Mouse (Mus musculus) intestine, postnatal 0 days (tissue): ENCODE data around the gene Edrf1. TPM values are rescaled to one million over a fixed set of nuclear protein-coding genes. Genes with fewer than 3 reads are reported as not detected.
A peak's percentile ranks its signal among the peaks of the same experiment; 100 is the strongest.
"Not testable (repeated sequence)": the region's sequence is repeated elsewhere in the genome, so short reads cannot be mapped to it uniquely, and the experiment has no call there.

Source experiments
- ATAC-seq: fragments of 200-750 bp; cut with Nextera tagmentation; 2 replicates; pipeline ENCODE4 v1.8.0; 2017; ENCODE audit warnings: mild to moderate bottlenecking, moderate TSS enrichment, moderate library complexity
- H3K27ac ChIP-seq: fragments of 300-500 bp; sonication (generic); 2 replicates; pipeline ENCODE4 v1.5.1; 2014; ENCODE audit warnings: mild to moderate bottlenecking, low read depth, low read length, moderate library complexity
- H3K27me3 ChIP-seq: fragments of 300-500 bp; sonication (generic); replicated peaks from 2 replicates; pipeline ENCODE4 v1.6.1; 2014; ENCODE audit warnings: low read length, mixed read lengths; ENCODE audit not compliant: control insufficient read depth, insufficient read depth
- H3K36me3 ChIP-seq: fragments of 300-500 bp; sonication (generic); 2 replicates; pipeline ENCODE4 v1.6.1; 2014; ENCODE audit warnings: mild to moderate bottlenecking, moderate library complexity; ENCODE audit not compliant: control insufficient read depth, insufficient read depth
- H3K4me1 ChIP-seq: fragments of 300-500 bp; sonication (generic); replicated peaks from 2 replicates; pipeline ENCODE4 v1.6.1; 2014; ENCODE audit warnings: antibody characterized with exemption, low read length, mixed read lengths; ENCODE audit not compliant: control insufficient read depth, insufficient read depth
- H3K4me2 ChIP-seq: fragments of 300-500 bp; sonication (generic); replicated peaks from 2 replicates; pipeline ENCODE4 v1.6.1; 2014; ENCODE audit warnings: low read depth, mild to moderate bottlenecking, moderate library complexity
- H3K4me3 ChIP-seq: fragments of 300-500 bp; sonication (generic); 2 replicates; pipeline ENCODE4 v1.5.1; 2014; ENCODE audit warnings: low read depth, low read length
- H3K9ac ChIP-seq: fragments of 300-500 bp; sonication (generic); 2 replicates; pipeline ENCODE4 v1.6.1; 2014; ENCODE audit warnings: mild to moderate bottlenecking, low read depth, low read length
- H3K9me3 ChIP-seq: fragments of 300-500 bp; sonication (generic); 2 replicates; pipeline ENCODE4 v1.6.1; 2016; ENCODE audit warnings: mixed run types; ENCODE audit not compliant: control insufficient read depth
- CTCF ChIP-seq: sonication (generic); IDR thresholded peaks from 2 replicates; pipeline ENCODE4 v1.5.1; 2016; ENCODE audit warnings: low read depth, mild to moderate bottlenecking, control low read depth, antibody characterized with exemption, moderate library complexity
- WGBS: fragments of 180-500 bp; shearing (Covaris S2); extraction: QIAGEN DNeasy Blood & Tissue Kit; methylation state at CpG from one replicate; pipeline ENCODE4 v1.1.7; 2014; 5-methylcytosine and 5-hydroxymethylcytosine counted together
- polyA plus RNA-seq: library from polyadenylated mRNA; unstranded; fragments of >200 nt; fragmentation: Nextera tagmentation; extraction: Ambion mirVana; gene quantifications from 2 replicates; pipeline ENCODE4 v1.2.1, GENCODE M21; 2015

Edrf1 gene
- polyA plus RNA-seq, 1 experiment from 2014 or later, result 6.1 TPM

DNA sequence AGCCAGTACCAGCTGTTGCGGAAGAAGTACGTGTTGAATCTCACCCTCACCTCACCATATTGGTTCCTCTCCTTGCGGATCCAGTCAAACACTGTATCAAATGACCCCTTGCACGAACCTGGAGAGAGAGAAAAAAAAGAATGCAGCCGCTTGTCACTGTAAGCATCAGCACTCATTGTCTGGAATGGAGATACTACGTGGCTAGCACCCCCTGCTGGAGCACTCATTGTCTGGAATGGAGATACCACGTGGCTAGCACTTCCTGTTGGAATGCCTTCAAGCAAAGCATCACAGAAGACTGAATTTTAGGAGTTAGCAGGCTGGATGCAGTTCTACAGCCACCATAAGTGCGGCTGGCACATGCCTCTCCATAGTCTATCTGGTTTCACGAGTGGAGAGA lies 38.7 kb downstream of the Edrf1 start:
- no peak for ATAC-seq
- peak; percentile 61 for TF ChIP-seq CTCF
- 74% methylated on average over 9 of the region's 9 CpGs for WGBS
- no peak overlapping the region for H3K9ac ChIP-seq
- H3K4me2 ChIP-seq, result no peak overlapping the region
- H3K27me3 ChIP-seq, result no peaks in the 10 kb centered on the region
- no peaks in the 10 kb centered on the region for H3K9me3 ChIP-seq
- H3K36me3 ChIP-seq, result peaks cover 25% of the 10 kb centered on the region
- no peaks in the 10 kb centered on the region for H3K4me1 ChIP-seq
- H3K27ac ChIP-seq, result no peak overlapping the region
- H3K4me3 ChIP-seq, result no peak overlapping the region

- Histone ChIP-seq H3K4me2 (no peak overlapping the region), H3K27me3 (no peaks in the 10 kb centered on the region), H3K27ac (no peak overlapping the region), H3K9ac (no peak overlapping the region), H3K4me3 (no peak overlapping the region), H3K9me3 (no peaks in the 10 kb centered on the region), H3K4me1 (no peaks in the 10 kb centered on the region), H3K36me3 (0 out of 2 replicates have a peak, but pooled peaks cover 2% of the 10 kb centered on the region)
- TF ChIP-seq CTCF, result no peak
- no peak for ATAC-seq
- 96% methylated on average over 8 of the region's 8 CpGs for WGBS
Observed at GRCm38 (mm10) chr7:133678716-133679115, 41.4 kb downstream of the Edrf1 start.

DNA sequence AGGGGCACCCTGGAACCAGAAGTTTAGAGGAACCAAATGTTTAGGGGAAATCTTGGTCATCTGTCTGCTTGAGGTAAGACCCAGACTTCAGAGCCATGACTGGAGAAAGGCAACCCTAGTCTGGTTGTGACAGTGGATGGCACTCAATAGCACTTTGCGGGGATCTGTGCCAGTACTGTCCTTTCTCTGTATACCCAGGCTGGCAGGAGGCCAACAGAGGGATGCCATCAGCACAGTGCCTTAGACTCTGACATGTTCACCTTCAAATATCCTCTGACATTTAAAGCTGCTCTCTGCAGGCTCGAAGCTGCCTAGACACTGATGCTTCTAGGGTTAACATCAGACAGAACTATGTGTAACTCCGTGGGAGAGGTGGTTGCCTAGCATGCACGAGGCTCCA lies 42.1 kb downstream of the Edrf1 start:
- Histone ChIP-seq H3K4me3 (no peak overlapping the region), H3K27me3 (no peaks in the 10 kb centered on the region), H3K4me1 (no peaks in the 10 kb centered on the region), H3K9ac (no peak overlapping the region), H3K4me2 (no peak overlapping the region), H3K9me3 (no peaks in the 10 kb centered on the region), H3K27ac (no peak overlapping the region), H3K36me3 (no peaks in the 10 kb centered on the region)
- TF ChIP-seq CTCF, result no peak
- 47% methylated on average over 4 of the region's 4 CpGs for WGBS
- ATAC-seq, result no peak

DNA sequence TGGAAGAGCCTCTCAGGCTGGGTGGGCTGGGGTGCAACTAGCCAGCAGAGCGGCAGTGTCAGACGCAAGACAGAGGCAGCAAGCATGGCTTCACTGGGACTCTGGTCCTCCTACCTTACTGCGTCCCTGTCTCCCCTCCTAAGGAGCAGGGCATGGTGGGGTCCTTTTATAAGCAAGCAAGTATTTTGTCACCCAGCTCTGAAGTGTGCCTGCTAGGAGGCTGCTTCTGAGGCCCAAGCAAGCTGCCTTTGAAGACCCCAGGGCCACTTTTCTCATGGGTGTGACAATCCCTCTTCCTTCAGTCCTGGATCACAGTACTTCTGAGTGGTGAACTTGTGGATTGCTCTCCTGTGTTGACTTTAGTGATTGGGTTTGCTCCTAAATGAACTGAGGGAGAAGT lies 42.6 kb downstream of the Edrf1 start, which contains the start of gene Mmp21:
TSS of gene Mmp21 (minus strand) at position 101 of the 400 bp plus-strand sequence.
- no peak within 1 kb of the TSS for H3K9ac ChIP-seq
- no peaks in the 10 kb centered on the region for H3K27me3 ChIP-seq
- WGBS, result 72% methylated on average over 3 of the region's 3 CpGs
- no peak for TF ChIP-seq CTCF
- no peak within 1 kb of the TSS for H3K4me3 ChIP-seq
- H3K27ac ChIP-seq, result no peak within 1 kb of the TSS
- ATAC-seq, result no peak
- H3K4me2 ChIP-seq, result no peak within 1 kb of the TSS
- H3K4me1 ChIP-seq, result no peaks in the 10 kb centered on the region
- H3K9me3 ChIP-seq, result no peaks in the 10 kb centered on the region
- no peaks in the 10 kb centered on the region; the same call in 1 of the 2 replicates for H3K36me3 ChIP-seq

DNA sequence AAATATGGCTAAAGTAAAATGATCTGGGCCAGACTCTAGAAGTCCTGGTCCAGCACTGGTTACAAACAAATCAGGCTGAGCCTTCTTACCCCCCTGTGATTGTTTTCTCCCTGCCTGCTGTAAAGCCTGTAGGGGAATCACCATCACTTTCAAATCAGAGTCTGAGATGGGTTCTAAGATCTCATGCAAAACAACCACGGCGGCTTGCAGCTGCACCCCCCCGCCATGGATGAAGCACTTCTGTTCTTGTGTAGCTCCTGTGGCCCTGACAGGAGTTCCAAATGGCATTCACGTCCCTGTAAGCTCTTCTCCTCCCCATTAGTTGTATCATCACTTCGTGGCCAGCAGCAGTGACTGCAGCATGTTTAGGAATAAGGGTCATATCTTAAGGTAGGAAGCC lies 46.3 kb downstream of the Edrf1 start:
- ATAC-seq, result no peak
- 84% methylated on average over 5 of the region's 5 CpGs for WGBS

GRCm38 (mm10) chr7:133684110-133684509 lies 46.8 kb downstream of the Edrf1 start:
- no peak overlapping the region for H3K4me3 ChIP-seq
- H3K4me2 ChIP-seq, result no peak overlapping the region
- H3K27ac ChIP-seq, result no peak overlapping the region
- WGBS, result 85% methylated on average over 5 of the region's 5 CpGs
- H3K27me3 ChIP-seq, result no peaks in the 10 kb centered on the region
- TF ChIP-seq CTCF, result peak; percentile 69
- no peak for ATAC-seq
- H3K36me3 ChIP-seq, result peaks cover 12% of the 10 kb centered on the region
- H3K9me3 ChIP-seq, result no peaks in the 10 kb centered on the region
- H3K9ac ChIP-seq, result no peak overlapping the region
- no peaks in the 10 kb centered on the region for H3K4me1 ChIP-seq

More for the DNA sequence above, 46.3 kb downstream of the Edrf1 start:
- H3K27me3 ChIP-seq, result no peaks in the 10 kb centered on the region
- H3K4me3 ChIP-seq, result no peak overlapping the region
- TF ChIP-seq CTCF, result no peak
- no peak overlapping the region for H3K9ac ChIP-seq
- no peaks in the 10 kb centered on the region for H3K9me3 ChIP-seq
- H3K27ac ChIP-seq, result no peak overlapping the region
- H3K4me2 ChIP-seq, result no peak overlapping the region
- H3K4me1 ChIP-seq, result no peaks in the 10 kb centered on the region
- peaks cover 7% of the 10 kb centered on the region for H3K36me3 ChIP-seq

- WGBS, result 96% methylated on average over 6 of the region's 6 CpGs
- no peaks in the 10 kb centered on the region for H3K27me3 ChIP-seq
- peaks cover 18% of the 10 kb centered on the region for H3K36me3 ChIP-seq
- no peak overlapping the region for H3K4me2 ChIP-seq
- H3K27ac ChIP-seq, result no peak overlapping the region
- no peaks in the 10 kb centered on the region for H3K9me3 ChIP-seq
- H3K4me3 ChIP-seq, result no peak overlapping the region
- ATAC-seq, result no peak
- H3K4me1 ChIP-seq, result no peaks in the 10 kb centered on the region
- TF ChIP-seq CTCF, result no peak
- H3K9ac ChIP-seq, result no peak overlapping the region
Observed at GRCm38 (mm10) chr7:133684701-133685100, 47.4 kb downstream of the Edrf1 start.

- not testable (repeated sequence) for H3K27ac ChIP-seq, H3K4me3 ChIP-seq
Observed at GRCm38 (mm10) chr7:133685644-133686043, 48.3 kb downstream of the Edrf1 start.

More at GRCm38 (mm10) chr7:133685644-133686043, 48.3 kb downstream of the Edrf1 start:
- H3K27me3 ChIP-seq, ATAC-seq, H3K9ac ChIP-seq, H3K4me2 ChIP-seq, H3K4me1 ChIP-seq, H3K9me3 ChIP-seq: not testable (repeated sequence)
- H3K36me3 ChIP-seq, result peaks cover 26% of the 10 kb centered on the region
